Mouse (Mus musculus) retina, adult 2 months (tissue): ENCODE data around the gene Maff.

Experiments
- DNase-seq: peaks from one replicate; pipeline ENCODE4 v3.0.0-alpha.2; 2012; ENCODE audit warnings: low read depth, low spot score

Maff gene

DNA sequence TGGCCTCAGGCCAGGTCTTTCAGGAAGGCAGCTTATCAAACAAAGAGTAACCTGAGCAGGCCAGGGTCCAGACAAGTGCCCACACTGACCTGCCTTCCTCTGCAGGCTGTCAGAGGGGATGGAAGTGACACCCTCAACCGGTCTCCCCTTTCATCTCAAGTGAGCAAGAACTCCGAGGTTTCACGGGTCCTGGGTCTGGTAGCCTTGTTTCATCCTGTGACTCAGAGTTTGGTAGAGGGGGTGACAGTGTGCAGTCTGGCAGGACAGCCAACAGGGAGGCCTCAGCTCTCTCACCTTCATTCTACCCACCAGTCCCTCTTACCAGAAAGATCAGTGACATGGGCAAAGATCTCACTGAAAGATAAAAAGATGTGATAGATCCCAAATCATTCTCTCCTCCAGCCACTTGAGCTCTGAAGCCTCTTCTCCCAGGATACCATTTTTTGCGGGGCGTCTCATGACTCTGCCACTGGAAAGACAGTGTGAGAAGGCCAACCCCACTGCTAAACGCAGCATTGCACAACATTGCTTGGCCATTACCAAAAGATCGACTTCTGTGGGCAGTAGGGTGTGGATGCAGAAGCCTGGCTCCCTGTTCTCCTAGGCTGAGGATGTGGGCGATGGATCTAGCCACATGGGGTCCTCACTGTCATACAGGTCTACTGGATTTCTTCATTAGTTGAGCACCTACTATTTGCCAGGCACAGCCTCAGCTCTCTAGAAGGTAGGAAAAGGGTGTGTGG is at the start of gene Maff:
Maff (plus strand) TSS at position 571 of the 743 bp plus-strand sequence.
- DNase-seq = no peak

DNA sequence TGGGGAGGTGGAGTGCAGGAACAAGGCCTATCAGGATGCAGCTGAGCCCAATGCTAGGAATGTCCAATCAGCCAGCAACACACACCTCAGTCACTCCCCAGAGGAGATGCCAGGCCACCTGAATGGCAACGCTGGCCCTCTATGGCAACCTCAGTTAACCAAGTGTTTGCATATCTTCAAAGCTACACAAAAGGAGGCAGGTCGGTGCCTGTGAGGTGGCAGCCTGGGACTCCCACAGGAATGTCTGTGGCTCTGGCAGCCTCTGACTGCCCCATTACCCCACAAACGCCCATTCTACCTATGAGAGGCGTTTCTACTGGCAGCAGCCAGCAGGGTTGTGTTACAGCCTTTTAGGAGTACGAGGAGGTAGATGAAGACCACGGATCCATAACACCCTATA is 47.9 kb upstream of the Maff start:
- no peak for DNase-seq

DNA sequence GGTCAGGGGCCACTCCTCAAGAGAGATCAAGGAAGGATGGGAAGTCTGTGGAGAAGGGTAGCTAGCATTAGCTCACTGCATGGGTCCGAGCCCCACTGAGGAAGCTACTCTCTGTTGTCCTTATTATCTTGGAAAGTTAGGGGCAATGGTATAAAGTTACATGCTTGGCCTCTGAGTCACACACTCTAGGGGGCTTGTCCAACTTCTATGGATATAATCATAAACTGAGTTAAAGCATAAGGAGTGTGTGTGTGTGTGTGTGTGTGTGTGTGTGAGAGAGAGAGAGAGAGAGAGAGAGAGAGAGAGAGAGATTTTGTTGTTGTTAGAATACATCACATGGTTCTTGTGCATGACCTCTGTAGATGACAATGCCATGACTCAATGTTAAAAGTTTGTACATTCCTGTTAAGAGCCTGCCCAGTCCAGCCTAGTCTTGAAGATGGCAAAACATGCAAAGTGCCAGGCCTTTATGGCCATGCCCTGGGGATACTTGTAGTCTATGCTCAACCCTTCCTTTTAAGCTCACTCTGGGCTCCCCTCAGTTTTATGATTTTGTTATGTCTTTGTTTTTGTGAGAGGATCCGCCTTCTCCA is 46.8 kb upstream of the Maff start:
- DNase-seq = no peak

DNA sequence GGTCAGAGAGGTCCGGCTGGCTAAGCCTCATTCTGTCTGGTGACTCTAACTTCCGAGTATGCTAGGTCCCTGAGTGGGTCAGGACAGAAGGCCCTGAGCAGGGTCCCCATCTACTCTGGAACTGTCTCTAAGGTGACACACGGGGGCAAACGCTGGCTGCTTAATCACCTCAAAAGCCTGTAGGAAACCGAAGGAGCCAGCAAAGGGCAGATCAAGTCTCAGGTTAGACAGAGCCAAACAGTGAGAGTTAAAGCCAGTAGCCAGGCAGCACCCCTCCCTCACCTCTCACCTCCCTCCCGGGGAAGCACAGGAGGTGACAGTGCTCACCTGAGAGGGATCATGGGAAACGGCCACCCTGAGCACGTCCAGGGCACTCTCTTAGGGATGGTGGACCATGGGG is 42.7 kb upstream of the Maff start:
- no peak for DNase-seq

DNA sequence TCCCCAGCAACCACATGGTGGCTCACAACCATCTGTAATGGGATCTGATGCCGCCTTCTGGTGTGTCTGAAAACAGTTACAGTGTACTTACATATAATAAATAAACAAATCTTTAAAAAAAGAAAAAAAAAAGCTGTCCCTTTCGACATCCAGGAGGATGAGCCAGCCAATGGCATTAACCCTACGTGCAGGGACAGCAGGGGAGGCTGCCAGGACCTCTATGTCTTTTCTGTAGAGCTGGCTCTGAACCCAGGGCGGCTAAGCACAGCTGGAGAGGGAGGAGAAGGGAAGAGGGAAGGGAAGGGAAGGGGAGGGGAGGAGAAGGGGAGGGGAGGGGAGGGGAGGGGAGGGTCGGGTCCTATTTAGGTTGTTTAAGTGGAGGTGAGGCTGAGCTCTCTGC is 41.6 kb upstream of the Maff start:
- DNase-seq = no peak

DNA sequence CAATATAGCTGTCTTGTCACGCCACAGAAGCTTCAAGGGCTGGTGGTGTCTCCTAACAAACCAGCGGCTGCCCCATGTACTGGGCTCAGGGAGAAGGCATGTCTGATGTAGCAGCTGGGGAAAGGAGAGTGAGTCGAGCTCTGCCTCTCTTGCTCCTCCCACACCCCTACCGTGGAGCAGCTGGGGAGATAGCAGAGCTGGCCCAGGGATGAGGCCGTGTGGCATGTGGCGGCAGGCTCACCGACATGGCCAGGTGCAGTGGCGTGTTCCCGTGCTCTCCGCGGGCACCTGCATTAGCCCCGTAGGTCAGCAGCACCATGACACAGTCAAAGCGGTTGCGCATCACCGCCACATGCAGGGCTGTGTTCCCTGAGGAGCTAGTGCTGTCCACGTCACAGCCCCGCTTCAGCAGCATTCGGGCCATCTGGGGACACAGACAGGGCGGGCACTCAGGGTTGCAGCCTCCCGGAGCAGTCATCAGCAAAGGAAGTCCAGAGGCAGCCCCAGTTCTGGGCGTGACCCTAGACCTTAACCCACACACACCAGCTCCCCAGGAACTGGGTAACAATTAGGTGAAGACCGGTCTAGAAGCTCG is 40.3 kb upstream of the Maff start:
- no peak for DNase-seq

DNA sequence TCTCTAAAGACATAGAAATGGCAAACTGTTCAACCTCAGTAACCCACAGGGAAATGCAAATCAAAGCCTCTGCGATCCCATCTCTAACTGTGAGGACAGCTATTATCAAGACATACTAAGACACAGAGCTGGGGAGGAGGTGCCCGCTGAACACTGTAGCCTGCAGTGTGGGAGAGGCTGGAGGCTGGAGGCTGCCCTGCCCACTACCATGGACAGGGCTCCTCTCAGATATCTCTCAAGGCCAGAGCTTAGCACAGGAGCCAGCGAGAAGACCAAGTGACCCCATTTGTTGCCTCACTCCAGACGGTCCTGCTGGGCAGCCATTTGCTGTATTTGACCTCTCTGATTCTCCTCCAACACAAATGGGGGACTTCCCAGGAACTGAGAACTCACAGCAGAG is 38.6 kb upstream of the Maff start:
- no peak for DNase-seq

DNA sequence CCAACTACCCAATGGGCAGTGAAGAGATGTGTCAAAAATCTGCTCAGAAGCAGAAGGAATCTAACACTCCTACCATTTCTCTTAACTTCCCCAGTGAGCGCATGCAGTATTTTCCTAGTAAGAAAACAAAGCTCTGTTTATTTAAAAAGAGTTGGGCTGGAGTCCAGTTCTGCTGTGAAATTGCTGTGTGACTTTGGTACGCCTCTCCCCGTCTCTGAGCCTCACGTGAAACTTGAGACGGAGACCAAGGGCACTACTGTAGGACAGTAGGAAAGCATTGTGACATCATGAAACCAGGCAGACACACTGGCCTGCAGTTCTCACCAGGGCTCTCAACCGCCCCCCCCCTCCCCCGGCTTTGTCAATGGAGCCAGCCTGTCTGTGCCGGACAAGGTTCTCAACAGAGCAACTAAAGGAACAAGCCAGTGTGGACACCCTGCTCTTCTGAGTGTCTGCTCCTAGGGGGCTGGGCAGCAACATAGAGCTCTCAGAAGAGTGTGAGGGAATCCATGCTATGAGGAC is 32.5 kb upstream of the Maff start:
- no peak for DNase-seq

DNA sequence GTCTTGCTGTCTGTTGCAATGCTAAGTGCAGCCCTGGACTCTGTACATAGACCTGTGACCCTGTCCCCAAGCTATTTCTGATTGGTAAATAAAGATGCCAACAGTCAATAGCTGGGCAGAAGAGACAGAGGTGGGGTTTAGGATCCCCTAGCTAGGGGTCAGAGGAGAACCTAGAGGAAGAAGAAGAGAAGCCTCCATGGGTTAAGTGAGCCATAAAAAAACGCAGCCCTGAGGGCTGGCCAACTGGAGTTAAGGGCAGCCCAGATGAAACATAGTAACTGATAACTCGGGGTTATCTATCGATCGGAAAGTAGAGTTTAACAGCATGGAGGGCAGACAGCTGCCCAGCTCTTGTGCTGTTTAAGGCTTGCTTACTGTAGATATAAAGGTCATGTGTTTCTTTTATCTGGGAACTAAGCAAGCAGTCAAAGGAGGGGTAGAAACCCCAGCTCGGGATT is 24.7 kb upstream of the Maff start:
- no peak for DNase-seq

DNA sequence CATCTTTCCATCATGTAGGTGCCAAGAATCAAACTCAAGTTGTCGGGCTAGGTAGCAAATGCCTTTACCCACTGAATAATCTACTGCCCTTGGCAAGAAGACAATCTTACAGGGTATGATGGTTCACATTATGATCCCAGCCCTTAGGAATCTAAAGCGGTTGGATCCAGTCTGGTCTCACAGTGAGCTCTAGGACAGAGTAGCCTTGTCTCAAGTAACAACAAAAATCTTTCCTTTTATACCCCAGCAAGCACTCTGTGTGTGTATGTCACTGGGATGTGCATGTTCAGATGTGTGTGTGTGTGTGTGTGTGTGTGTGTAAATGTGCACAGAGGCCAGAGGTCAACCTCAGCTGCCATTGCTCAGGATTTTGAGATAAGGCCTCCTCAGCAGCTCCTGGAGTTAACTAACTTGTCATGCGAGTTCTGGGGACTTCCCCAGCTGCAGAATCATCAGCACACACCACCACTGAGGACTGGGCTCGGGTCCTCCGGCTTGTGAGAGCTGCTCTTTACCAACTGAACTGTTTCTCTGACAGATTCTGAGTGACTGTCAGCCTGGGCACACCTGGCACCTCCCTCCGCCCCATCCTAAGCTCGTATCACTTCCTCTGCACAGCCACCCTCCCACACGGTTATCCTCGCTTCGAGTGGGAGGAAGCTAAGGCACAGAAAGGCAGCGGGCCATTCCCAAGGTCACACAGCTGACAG is 24.0 kb upstream of the Maff start:
- no peak for DNase-seq

DNA sequence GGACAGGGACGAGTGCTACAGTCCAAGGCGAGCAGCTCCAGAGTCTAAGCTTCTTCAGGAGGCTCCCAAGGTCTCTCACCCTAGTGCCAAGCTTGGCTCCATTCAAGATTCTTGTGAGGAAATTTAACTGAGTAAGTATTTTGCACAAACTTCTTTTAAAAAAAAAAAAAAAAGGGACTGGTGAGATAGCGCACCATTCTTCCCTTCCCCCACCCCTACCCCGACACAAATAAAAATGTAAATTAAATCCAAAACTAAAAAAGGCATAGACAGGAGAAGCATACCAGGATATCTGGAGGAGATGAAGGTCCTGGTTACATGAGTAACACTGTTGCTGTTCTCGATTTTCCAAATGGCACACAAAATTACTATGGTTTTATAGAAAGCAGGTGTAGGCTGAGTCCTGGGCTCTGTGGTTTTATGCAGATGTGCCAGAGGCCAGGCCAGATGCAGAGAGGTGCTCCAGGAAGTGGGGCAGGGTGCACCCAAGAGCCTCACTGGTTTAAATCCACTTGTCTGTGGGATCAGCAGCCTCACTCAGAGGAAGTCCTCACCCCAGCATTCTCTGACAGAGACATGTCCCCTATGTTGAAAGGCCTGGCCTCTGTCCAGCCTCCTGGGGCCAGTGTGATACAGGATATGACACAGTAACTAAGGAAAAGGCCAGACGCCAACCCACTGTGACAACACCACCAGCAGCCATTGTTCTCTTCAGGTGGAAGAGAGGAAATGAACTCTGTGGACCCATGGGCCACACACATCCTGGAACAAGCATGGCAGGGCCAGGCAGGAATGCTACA is 23.2 kb upstream of the Maff start:
- DNase-seq = no peak

DNA sequence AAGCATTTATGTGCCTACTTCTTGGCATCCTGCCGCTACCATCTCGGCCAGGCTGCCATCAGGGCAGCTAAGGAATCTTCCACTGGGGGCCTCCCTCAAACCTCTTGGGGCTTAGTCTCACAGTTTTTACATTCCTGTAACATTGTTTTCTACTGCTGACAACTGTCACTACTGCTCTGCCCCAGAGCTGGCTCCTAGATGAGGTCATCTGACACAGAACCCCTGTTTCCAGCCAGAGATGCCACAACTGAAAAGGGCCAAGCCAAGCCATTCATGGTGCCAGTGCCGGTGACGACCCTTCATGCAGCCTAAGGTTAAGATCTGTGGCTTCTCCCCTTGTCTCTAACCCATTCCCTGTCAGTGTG is 22.6 kb upstream of the Maff start:
- no peak for DNase-seq

DNA sequence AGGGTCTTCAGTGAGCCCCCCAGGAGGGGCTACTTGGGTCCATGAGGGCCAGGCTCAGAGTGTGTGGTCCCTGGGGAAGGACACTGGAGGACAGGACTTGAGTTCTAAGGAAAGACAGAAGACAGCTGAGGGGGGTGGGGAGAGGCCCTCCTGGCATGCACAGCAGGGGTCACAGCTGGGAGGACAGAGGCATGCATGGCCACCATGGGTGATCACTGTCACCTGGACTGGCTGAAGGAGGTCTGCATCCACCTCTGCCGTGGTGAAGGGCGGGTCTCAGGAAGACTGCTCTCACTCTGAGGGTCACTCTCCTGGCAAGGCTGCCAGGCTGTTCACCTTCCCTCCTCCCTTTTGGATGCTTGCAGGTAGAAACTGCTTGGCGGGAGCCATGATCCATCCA is 22.0 kb upstream of the Maff start:
- DNase-seq = no peak

DNA sequence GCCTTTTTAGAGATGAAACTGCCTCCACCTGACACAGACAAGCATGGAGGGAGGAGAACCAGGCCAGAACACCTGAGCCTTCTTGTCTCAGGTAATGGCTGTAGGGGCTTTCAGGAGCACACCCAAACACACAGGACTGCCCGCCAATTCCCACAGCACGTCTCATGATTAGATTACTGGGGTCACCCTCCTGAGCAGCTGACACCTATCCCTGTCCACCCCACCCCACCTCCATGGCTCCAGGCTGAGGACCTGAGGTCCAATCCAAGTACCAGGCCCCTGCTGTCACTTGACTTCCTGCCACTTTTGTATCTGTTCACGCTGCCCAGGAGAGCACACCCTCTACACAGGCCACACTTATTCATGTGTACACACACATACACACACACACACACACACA is 20.7 kb upstream of the Maff start:
- DNase-seq = no peak

DNA sequence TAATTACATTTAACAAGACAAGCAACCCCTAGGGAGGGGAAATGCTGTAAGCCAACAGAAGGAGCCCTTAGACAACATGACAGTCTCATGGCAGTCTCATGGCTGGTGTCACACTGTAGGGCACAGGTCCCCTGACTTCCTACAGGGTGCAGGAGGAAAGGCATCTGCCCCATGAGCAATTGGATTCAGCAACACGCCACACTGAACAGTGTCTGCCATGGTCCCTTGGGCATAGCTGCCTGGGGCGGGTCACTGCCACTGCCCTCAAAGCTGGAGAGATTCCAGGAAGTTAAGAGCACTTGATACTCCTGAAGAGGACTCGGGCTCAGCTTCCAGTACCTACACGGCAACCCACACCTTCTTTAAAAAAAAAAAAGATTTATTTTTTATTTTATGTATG is 20.2 kb upstream of the Maff start:
- no peak for DNase-seq

DNA sequence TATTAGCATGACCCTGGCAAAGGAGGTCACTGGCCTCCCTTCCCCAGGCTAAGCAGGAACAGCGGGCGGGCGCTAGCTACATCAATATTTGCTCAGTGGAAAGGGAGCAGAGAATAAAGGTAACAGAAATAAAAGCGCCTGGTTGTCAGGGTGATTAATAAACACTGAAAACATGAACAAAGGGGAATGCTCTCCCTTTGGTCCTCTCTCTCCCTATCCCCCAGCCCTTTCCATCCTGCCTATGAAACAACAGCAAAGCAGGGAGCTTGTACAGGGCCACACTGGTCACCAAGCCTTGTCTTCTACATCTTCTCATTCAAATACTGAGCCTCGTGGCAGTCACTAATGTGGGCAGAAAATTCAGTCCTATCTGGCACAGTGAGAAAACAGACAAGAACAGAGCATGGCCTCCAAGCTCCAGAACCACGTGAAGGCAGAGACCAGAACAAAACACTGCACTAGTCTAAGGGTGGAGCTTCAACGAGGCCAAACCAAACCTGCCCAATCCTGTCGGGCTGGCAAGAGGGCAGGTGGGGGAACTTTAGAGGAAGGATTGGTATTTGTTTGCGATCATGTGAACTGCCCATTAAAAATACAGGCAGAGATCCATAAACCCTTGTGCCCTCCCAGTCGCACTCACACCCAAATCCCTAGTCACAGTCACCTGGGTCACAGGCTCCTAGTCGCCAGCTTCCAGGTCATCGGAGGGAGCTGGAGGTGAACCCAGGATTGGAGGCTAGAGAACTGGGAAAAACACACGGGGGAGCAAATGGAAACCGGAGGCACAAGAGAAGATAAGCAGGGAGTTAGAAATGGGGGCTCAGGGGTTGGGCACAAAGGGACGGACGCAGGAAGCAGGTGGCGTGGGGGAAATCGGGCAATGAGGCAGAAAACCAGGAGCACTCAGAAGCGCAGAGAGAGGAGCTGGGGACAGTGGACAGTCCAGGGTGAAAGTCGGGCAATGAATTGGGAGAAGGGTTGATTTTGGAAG is 19.2 kb upstream of the Maff start:
- DNase-seq = no peak

DNA sequence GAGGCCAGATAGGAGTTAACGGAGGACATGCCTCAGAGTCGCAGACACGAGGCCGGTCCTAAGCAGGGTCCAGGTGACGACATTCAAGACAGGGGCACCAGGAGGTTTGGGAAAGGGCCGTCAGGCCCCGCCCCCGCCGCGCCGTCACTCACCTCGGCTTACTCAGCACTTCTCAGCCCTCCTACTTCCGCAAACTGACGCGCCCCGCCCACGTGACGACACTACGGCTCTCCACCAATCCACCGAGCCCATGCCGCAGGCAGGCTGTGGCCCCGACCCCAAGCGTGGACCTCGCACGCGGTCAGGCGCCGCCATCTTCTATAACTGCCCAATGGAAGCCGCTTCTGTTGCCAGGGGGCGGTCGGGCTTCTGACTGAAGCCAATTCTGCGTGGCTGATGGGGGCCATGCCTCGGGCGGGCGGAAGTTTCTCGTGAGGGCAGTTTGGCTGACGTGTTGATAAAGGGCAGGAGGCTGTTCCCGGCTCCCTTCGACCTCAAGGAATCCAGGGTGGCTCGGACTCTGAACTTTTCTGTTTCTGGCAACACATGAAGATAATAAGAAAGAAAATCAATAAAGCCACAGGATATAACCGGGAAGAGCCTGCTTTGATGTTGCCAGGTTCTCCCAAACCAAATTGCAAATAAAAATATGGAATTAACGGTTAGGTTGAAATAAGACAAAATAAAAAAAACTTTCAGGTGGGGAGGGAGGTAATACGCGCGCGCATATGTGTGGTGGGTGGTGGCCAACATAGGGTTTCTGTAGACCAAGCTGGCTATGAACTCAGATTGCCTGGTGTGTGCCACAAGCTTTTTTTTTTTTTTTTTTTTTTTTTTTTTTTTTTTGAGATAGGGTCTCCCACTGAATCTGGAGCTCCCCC is 18.1 kb upstream of the Maff start, which contains the start of gene Pla2g6:
Pla2g6 (minus strand) TSS at position 333 of the 881 bp plus-strand sequence.
- DNase-seq = peak; percentile 89

DNA sequence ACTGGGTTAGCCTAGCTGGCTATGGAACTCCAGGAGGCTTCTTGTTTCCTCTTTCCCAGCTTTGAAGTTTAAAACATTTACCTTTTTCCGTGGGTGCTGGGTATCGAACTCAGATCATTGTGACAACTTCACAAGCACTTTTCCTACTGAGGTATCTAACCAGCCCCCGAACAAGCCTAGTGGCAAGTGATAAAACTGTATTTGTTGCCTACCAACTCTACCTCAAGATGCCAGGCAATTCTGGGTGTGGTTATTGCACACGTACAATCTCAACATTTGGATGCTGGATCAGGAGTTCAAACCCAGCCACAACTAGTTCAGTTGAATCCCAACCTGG is 17.5 kb upstream of the Maff start:
- DNase-seq = no peak

DNA sequence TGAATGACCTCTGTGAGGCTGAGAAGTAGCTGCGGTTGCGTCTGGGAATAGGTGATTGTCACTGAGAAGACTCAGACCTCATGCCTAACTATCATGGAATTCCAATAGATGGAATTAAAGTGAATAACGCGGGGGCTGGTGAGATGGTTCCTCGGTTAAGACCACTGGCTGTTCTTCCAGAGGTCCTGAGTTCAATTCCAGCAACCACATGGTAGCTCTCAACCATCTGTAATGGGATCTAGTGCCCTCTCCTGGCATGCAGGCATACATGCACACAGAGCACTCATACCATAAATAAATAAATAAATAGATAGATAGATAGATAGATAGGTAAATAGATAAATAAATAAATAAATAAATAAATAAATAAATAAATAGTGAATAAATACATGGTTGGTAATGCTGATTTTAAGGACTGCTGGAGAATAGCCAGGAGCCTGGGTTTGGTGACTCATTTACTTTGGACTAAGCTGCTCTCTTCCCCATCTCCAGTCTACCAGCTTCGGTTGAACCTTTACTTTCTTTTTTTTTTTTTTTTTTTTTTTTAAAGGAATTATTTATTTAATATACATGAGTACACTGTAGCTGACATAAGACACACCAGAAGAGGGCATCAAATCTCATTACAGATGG is 17.0 kb upstream of the Maff start:
- no peak for DNase-seq
